Mouse (Mus musculus): ENCODE measurements around the gene Il1f6.
"Not testable (repeated sequence)": the region's sequence is repeated elsewhere in the genome, so short reads cannot be mapped to it uniquely, and the experiment has no call there.

Il1f6 gene

DNA sequence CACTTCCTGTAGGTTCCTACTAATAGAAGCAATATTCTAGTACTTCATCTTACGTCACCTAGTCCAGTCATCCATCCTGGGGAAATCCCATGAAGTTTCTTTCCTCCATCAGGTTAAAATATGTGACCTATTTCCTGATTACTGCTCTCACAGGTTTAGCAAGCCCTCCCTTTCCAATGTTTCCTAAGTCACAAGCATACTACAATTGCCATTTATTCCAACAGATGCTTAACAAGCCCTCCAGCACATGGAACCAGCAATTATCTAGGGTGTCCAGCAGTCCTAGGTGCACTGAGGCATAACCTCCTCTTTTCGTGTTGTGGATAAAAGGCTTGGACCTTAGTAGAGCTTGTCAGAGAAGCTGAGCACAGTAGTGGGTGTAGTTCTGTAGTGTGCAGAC, at the start of gene Il1f6:
Il1f6 (plus strand) TSS at position 301 of the 400 bp plus-strand sequence.
- DNase-seq = no peak

DNA sequence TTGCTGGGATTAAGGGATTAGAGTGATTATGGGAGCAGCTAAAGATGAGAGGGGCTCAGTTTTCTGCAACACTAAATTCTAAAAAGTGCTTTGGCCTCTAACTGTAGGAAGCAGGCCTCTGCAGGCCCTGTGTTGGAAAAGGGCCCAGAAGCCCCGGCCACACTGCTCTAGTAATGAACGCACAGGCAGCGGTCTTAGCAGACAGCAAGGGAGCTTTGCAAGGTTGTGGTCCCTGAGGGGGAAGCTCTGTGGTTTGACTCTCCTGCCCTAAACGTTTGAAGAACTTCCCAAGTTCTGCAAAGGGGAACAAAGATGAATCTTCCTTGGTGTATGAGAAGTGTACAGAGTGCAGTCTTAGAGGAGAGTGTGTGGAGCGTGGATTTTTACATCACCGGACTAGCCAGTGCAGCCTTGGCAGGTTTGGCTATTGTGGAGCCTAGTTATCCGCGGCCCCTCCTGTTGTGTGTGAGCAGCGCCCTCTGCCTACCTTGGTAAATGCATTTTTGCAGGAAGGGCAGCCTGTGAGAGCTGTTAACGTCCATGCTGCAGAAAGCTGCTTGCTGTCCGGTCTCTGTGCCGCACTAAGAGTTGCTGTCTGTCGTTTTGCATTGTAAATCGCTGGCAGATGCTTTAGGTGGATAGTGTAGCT, 33.4 kb upstream of the Il1f6 start:
- DNase-seq = not testable (repeated sequence)

DNA sequence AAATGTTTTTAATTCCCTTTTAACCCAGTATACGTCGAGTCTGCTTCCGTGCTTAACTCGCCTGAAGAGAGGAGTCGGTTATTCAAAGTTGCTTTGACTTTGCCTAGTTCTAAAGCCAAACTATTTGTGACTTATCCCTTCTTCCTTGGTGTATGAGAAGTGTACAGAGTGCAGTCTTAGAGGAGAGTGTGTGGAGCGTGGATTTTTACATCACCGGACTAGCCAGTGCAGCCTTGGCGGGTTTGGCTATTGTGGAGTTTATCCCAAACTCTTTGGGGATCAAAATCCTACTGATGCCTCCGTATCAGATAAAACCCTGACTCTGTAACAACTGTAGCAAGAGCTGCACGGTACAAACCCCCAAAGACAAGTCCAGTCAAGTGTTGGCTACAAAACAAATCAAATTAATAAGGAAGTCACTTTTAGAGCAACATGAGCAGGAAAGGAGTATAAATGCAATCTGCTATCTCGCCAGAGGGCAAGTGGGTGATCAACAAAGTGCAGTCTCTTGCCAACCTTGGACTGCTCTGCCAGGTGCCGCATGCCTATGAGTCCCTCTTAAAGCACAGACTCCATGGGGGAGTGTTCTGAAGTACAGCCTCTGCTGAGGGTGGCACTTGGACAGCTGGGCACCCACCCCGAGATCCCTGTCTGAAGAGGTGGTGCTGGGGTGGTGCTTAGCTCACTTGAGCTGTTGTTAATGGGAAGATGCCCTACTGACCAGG, 32.6 kb upstream of the Il1f6 start:
- DNase-seq = not testable (repeated sequence)

DNA sequence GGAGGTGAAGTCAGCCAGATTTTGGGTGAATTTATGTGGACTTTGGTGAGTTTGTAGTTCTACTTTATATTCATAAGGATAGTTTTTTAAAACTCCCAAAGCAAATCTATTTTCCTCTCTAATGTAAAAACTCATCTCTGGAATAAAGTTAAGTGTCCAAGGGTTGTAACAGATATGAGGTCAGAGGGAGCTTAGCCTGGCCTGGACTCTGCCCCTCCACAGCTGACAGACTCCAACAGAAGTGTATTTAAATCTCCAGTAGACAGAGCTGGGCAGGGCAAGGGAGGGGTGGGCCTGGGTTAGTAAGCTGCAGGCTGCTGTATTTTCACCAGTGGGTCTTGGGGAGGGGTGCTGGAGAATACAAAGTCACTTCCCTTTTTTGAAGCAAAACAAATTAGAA, 31.1 kb upstream of the Il1f6 start:
- not testable (repeated sequence) for DNase-seq

DNA sequence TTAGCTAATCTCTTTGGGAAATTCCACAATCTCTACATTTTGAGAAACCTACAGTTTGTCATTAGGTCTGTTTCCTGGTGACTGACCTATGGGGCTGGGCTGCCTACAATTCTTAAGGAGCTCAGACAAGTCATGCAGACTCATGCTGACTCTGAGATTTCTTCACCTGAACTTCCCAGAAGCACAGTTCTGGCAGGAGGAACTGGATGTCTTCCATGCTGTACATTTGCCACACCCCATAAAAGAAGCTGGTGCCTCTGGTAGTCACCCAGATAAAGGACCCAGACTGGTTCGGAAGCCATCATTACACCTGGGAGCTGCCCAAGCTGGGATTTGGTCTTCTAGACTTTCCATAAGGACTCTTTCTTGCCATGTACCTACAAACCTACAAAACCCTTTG, 29.0 kb upstream of the Il1f6 start, which contains the start of gene Il1f9:
Il1f9 (plus strand) TSS at position 301 of the 400 bp plus-strand sequence.
- no peak for DNase-seq

DNA sequence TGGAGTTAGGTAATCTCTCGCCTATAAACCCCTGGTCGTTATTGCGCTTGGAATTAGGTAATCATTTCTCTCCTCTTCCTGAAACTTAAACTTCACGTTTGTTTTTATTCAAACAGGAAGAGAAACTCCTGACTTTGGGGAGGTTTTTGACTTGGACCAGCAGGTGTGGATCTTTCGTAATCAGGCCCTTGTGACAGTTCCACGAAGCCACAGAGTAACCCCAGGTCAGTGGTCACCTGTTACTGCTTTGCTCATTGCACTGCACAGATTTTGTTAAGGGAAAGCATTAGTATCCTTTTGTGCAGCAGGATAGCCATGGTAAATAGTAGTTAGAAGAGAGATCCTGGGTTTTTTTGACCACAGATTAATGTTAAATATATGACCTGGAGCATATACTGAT, 27.6 kb upstream of the Il1f6 start:
- DNase-seq = no peak

DNA sequence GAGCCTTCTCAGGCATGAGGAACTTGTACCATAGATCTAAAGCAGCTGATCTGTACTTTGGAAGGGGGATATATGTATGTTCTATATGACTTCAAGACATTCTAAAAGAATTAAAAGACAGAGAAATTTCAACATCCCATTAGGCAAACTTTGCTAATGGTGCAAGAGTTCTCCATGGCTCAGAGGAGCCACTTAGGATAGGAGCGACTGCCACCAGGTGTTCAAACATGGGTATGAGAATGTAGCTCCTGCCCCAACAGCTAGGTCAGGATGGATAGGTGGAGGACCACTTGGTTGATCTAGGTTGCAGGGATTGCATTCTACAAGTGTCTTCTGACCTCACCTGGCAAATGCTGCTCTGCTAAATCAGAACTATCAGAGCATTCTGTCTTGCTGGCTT, 27.0 kb upstream of the Il1f6 start:
- no peak for DNase-seq

DNA sequence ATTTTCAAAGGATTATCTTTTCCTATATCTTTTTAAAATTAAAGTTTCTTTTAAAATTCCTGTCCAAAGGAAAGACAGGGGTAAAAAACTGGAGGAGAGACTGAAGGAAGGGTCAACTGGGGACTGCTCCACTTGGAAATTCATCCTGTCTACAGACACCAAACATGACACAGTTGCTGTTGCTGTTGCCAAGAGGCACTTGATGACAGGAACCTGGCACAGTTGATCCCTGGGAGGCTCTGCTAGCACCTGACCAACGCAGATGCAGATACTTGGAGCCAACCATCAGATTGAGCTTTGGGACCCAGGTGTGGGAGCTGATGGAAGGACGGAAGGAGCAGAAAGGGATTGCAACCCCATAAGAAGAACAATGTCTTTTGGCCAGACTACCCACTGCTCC, 12.0 kb downstream of the Il1f6 start:
- no peak for DNase-seq

DNA sequence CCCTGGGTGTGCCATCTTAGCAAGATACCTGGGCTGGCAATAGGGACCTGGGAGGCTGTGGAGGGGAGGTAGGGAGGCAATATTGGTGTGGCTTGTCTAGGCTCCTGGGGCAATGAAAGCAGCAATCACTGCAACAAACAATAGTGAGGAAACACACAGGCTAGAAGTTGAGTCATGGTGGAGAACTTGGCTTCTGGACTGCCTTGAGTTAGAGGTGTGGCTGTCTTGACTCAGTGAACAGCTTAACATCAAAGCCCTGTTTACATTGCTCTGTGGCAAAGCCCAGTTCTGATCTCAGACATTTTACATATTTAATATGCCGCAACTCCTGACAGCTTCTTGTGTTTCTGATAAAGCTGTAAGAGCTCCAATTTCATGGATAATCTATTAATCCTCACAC, 52.3 kb downstream of the Il1f6 start:
- DNase-seq = no peak

DNA sequence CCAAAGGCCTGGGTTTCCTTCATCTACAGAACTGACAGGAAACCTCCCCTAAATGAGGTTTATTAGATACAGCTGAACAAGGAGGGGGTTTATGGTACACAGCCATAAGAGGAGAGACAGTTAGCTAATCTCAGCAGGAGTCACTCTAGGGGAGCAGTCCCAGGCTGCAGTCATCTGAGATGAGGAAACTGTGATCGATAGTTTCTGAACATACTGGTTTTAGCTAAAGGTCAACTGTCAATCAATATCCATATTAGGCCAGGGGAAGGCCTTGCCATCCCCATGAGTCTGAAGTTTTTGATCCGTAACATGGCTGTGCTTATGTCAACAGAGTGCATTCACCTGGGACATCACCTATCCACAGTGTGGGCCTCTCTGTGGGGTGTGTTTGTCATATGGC, 58.4 kb downstream of the Il1f6 start:
- no peak for DNase-seq

DNA sequence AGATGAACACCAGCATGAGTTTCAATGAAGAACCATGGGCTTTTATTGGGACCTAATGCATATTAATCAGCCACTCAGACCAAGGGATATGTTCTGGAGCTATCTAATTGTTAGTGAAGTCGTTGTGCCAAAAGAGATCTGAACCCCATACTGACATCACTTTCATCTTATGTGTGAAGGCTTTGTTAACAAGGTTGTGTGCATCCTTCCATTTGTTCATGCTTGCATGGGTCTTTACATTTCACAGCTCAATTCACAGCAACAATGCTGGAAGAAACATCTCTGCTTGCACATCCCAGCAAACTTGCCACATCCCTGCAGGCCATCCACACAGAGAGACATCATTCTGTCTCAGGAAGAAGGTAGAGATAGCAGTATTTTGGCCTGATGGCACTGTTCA, 59.9 kb downstream of the Il1f6 start:
- DNase-seq = no peak
